In genomic region chr13:98014892-98015291, GRCm38 (mm10) we compare ENCODE assay signal across 11 mouse cellular contexts.
A peak's percentile ranks its signal among the peaks of the same experiment; 100 is the strongest.
DNase-seq lines count a peak whose midpoint lies in the region; ATAC-seq lines count a peak whose summit lies in the region.
"Had no signal": no experiment of that assay in that cellular context is flagged by ENCODE, and none has a peak within 500 bp of the region (broad histone marks: within the 10 kb centered on the region; RNA-seq: fewer than 3 reads in every experiment).

No protein-coding gene starts in this region.

- WGBS in heart, embryonic 12.5 days: 58% methylated on average over 3 of the region's 3 CpGs
- WGBS in embryonic facial prominence, embryonic 13.5 days: 58% methylated on average over 3 of the region's 3 CpGs
- 40% methylated on average over 3 of the region's 3 CpGs for WGBS in limb, embryonic 15.5 days

- no peak for ATAC-seq in heart, embryonic 12.5 days (ENCODE audit: insufficient number of reproducible peaks, low FRiP score)
- ATAC-seq in embryonic facial prominence, embryonic 13.5 days (ENCODE audit: insufficient number of reproducible peaks, insufficient read depth, low FRiP score, low TSS enrichment, low read depth): no peak
- no peak for ATAC-seq in limb, embryonic 15.5 days (ENCODE audit: insufficient number of reproducible peaks, low FRiP score, low TSS enrichment, low read depth)

- peaks cover 11% of the 10 kb centered on the region; the same call in 1 of the 2 replicates for H3K4me1 ChIP-seq in heart, embryonic 12.5 days (replicated peaks)
- H3K4me1 ChIP-seq in embryonic facial prominence, embryonic 13.5 days: peaks cover 15% of the 10 kb centered on the region
- H3K4me1 ChIP-seq in limb, embryonic 15.5 days: peaks cover 17% of the 10 kb centered on the region

- no peak overlapping the region for H3K4me3 ChIP-seq in heart, embryonic 12.5 days
- no peak overlapping the region for H3K4me3 ChIP-seq in embryonic facial prominence, embryonic 13.5 days
- peak overlapping the region; percentile 43 for H3K4me3 ChIP-seq in limb, embryonic 15.5 days

- DNase-seq in heart, adult 11 months: peak; percentile 77
- DNase-seq in kidney, adult 8-10 months: peak; percentile 56 to 63
- no peak for DNase-seq in spleen, adult 12 weeks (ENCODE audit: low spot score)
- DNase-seq in right cerebral cortex, postnatal 4 days: no peak
- no peak for DNase-seq in heart, adult 8-10 months (ENCODE audit: low spot score)
- DNase-seq: cerebellum, postnatal 36 days; heart, postnatal 4 days; thymus, postnatal 25 days had no signal

- no peak overlapping the region for H3K4me2 ChIP-seq in heart, embryonic 12.5 days
- H3K4me2 ChIP-seq in embryonic facial prominence, embryonic 13.5 days: peak overlapping the region; percentile 91
- peak overlapping the region; percentile 81 for H3K4me2 ChIP-seq in limb, embryonic 15.5 days

- no peaks in the 10 kb centered on the region for H3K9me3 ChIP-seq in heart, embryonic 12.5 days (replicated peaks)
- H3K9me3 ChIP-seq in embryonic facial prominence, embryonic 13.5 days: no peaks in the 10 kb centered on the region
- no peaks in the 10 kb centered on the region for H3K9me3 ChIP-seq in limb, embryonic 15.5 days

- H3K27me3 ChIP-seq in heart, embryonic 12.5 days (replicated peaks): peaks cover 12% of the 10 kb centered on the region
- peaks cover 6% of the 10 kb centered on the region; the same call in 1 of the 2 replicates for H3K27me3 ChIP-seq in embryonic facial prominence, embryonic 13.5 days
- H3K27me3 ChIP-seq in limb, embryonic 15.5 days: no peaks in the 10 kb centered on the region

- no peak overlapping the region for H3K27ac ChIP-seq in heart, embryonic 12.5 days (ENCODE audit: poor library complexity, severe bottlenecking)
- no peak overlapping the region for H3K27ac ChIP-seq in embryonic facial prominence, embryonic 13.5 days
- H3K27ac ChIP-seq in limb, embryonic 15.5 days: no peak overlapping the region

- no peak overlapping the region for H3K9ac ChIP-seq in heart, embryonic 12.5 days
- no peak overlapping the region for H3K9ac ChIP-seq in embryonic facial prominence, embryonic 13.5 days
- no peak overlapping the region for H3K9ac ChIP-seq in limb, embryonic 15.5 days

- no peaks in the 10 kb centered on the region for H3K36me3 ChIP-seq in heart, embryonic 12.5 days
- no peaks in the 10 kb centered on the region for H3K36me3 ChIP-seq in embryonic facial prominence, embryonic 13.5 days
- no peaks in the 10 kb centered on the region for H3K36me3 ChIP-seq in limb, embryonic 15.5 days

Comparison
In these comparisons a context has a peak if more than half of its experiments do, and no peak if none do; other contexts are left out.
1. DNase-seq: peak in heart, adult 11 months (single experiment) and kidney, adult 8-10 months (2 of 2); none in spleen, adult 12 weeks (single experiment), right cerebral cortex, postnatal 4 days (single experiment) and heart, adult 8-10 months (single experiment).